Mouse (Mus musculus): ENCODE data around the gene Spin1. TPM values are rescaled to one million over a fixed set of nuclear protein-coding genes. Genes with fewer than 3 reads are reported as not detected.

Spin1 gene
- polyA plus RNA-seq, 1 experiment from 2014 or later: 94.0 TPM

DNA sequence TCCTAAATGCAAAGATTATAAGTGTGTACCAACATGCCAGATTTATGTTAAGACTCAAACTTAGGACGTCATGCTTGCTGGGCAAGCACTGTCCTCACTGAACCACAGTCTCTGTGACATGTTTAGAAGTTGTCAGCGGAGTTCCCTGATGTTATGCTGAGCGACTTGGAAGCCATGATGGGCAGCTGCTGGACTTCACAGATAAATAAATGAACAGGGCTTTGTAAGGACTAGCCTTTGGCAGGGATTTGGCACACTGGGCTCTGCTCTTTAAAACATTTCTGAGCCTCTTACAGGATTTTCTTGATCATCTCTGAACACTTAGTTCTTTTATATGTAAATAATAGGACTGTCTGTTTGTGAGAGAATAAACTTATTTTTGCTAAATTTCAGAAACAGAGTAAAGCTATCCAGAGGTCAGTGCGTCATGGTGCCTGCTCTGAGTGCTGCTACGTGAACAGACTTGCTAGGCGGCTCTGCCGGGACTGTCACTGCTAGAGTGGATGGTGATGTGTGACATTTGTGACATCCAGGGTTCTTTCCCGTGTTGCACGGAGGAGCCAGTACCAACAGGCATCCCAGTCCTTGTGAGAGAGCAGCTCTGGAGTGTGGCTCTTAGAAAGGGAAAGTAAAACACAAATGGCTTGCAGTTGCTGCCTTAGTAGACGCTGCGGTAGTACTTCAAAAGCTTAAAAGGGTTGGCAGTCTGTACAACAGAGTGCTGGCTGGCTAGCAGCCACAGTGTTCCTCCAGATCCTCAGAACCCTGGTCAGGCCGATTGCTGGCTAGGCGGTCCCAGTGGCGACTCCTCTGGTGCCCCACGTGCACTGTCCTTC lies 54.7 kb downstream of the Spin1 start:
- WGBS: 92% methylated on average over 15 of the region's 15 CpGs
- H3K27ac ChIP-seq (ENCODE audit: low read length): no peak overlapping the region
- H3K27me3 ChIP-seq (ENCODE audit: insufficient read depth, low read length): no peaks in the 10 kb centered on the region
- H3K4me3 ChIP-seq (ENCODE audit: low read length): no peak overlapping the region
- H3K4me2 ChIP-seq (replicated peaks; ENCODE audit: low read depth, low read length): no peak overlapping the region
- H3K36me3 ChIP-seq (ENCODE audit: insufficient read depth, low read length): peaks cover 36% of the 10 kb centered on the region
- H3K4me1 ChIP-seq (ENCODE audit: insufficient read depth, low read length): 0 out of 2 replicates have a peak, but pooled peaks cover 3% of the 10 kb centered on the region
- no peak for ATAC-seq (ENCODE audit: low FRiP score, low TSS enrichment)
- no peak overlapping the region for H3K9ac ChIP-seq (replicated peaks; ENCODE audit: low read length)
- no peaks in the 10 kb centered on the region for H3K9me3 ChIP-seq (ENCODE audit: low read length)

DNA sequence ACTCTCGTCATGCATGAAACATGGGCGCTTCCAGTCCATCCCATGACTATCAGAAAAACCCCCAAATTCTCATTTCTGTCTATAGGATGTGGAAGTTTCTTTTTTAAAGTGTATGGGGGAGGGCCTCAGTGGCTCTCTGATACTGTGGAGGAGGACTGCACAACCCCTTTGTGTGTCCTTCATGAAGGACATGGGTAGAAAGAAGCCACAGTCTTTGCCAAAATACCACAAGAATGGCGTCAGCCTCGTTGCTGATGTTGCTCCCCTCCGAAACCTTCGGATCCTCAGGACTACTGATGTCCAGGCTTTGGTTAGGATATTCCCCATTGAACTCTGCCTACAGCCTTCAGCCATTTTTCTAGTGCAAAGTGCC lies 55.3 kb downstream of the Spin1 start:
- Histone ChIP-seq H3K9ac (replicated peaks; ENCODE audit: low read length) (no peak overlapping the region), H3K36me3 (ENCODE audit: insufficient read depth, low read length) (peaks cover 34% of the 10 kb centered on the region), H3K27me3 (ENCODE audit: insufficient read depth, low read length) (no peaks in the 10 kb centered on the region), H3K9me3 (ENCODE audit: low read length) (no peaks in the 10 kb centered on the region), H3K27ac (ENCODE audit: low read length) (no peak overlapping the region), H3K4me1 (ENCODE audit: insufficient read depth, low read length) (0 out of 2 replicates have a peak, but pooled peaks cover 3% of the 10 kb centered on the region), H3K4me2 (replicated peaks; ENCODE audit: low read depth, low read length) (no peak overlapping the region), H3K4me3 (ENCODE audit: low read length) (no peak overlapping the region)
- no peak for ATAC-seq (ENCODE audit: low FRiP score, low TSS enrichment)
- 99% methylated on average over 6 of the region's 6 CpGs for WGBS

GRCm38 (mm10) chr13:51157291-51157690 lies 56.6 kb downstream of the Spin1 start:
- ATAC-seq (ENCODE audit: low FRiP score, low TSS enrichment): no peak
- no peak overlapping the region for H3K4me3 ChIP-seq (ENCODE audit: low read length)
- no peak overlapping the region for H3K4me2 ChIP-seq (replicated peaks; ENCODE audit: low read depth, low read length)
- peaks cover 34% of the 10 kb centered on the region for H3K36me3 ChIP-seq (ENCODE audit: insufficient read depth, low read length)
- H3K27ac ChIP-seq (ENCODE audit: low read length): no peak overlapping the region
- H3K4me1 ChIP-seq (ENCODE audit: insufficient read depth, low read length): peaks cover 11% of the 10 kb centered on the region; the same call in 1 of the 2 replicates
- no peak overlapping the region for H3K9ac ChIP-seq (replicated peaks; ENCODE audit: low read length)
- WGBS: 39% methylated on average over 3 of the region's 3 CpGs
- H3K27me3 ChIP-seq (ENCODE audit: insufficient read depth, low read length): no peaks in the 10 kb centered on the region
- H3K9me3 ChIP-seq (ENCODE audit: low read length): no peaks in the 10 kb centered on the region

GRCm38 (mm10) chr13:51161672-51162071 lies 61.0 kb downstream of the Spin1 start:
- ATAC-seq (ENCODE audit: low FRiP score, low TSS enrichment): no peak
- no peak overlapping the region for H3K4me3 ChIP-seq (ENCODE audit: low read length)
- no peak overlapping the region for H3K9ac ChIP-seq (replicated peaks; ENCODE audit: low read length)
- H3K27ac ChIP-seq (ENCODE audit: low read length): peak overlapping the region; percentile 39; the same call in 1 of the 2 replicates
- 88% methylated on average over 2 of the region's 2 CpGs for WGBS
- H3K36me3 ChIP-seq (ENCODE audit: insufficient read depth, low read length): peaks cover 8% of the 10 kb centered on the region
- no peaks in the 10 kb centered on the region for H3K9me3 ChIP-seq (ENCODE audit: low read length)
- peaks cover 10% of the 10 kb centered on the region; the same call in 1 of the 2 replicates for H3K4me1 ChIP-seq (ENCODE audit: insufficient read depth, low read length)
- H3K27me3 ChIP-seq (ENCODE audit: insufficient read depth, low read length): no peaks in the 10 kb centered on the region
- H3K4me2 ChIP-seq (replicated peaks; ENCODE audit: low read depth, low read length): no peak overlapping the region

DNA sequence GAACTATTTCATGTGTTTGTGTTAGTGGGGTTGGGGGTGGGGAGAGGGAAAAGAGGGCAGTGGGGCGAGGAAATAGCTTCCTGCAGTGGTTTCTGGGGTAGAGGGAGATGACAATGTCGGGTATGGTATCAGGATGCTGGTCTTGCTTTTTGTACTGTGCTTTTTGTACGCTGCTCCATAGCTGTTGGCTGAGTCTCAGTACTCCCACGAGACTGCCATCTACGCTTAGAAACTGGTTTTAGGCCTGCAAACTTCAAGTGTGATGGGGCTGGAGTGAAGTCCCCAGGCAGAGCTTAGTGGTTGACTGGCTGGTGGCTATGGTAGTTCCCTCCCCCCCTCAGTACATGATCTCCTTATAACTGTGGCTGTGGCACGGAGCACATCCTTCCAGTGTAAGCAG lies 61.6 kb downstream of the Spin1 start:
- Histone ChIP-seq H3K36me3 (ENCODE audit: insufficient read depth, low read length) (peaks cover 8% of the 10 kb centered on the region), H3K4me3 (ENCODE audit: low read length) (no peak overlapping the region), H3K4me1 (ENCODE audit: insufficient read depth, low read length) (peaks cover 10% of the 10 kb centered on the region; the same call in 1 of the 2 replicates), H3K27ac (ENCODE audit: low read length) (no peak overlapping the region), H3K9ac (replicated peaks; ENCODE audit: low read length) (no peak overlapping the region), H3K4me2 (replicated peaks; ENCODE audit: low read depth, low read length) (no peak overlapping the region), H3K9me3 (ENCODE audit: low read length) (no peaks in the 10 kb centered on the region), H3K27me3 (ENCODE audit: insufficient read depth, low read length) (no peaks in the 10 kb centered on the region)
- no peak for ATAC-seq (ENCODE audit: low FRiP score, low TSS enrichment)
- 59% methylated on average over 6 of the region's 6 CpGs for WGBS

GRCm38 (mm10) chr13:51166711-51167110 lies 66.0 kb downstream of the Spin1 start:
- Histone ChIP-seq H3K27ac (ENCODE audit: low read length) (no peak overlapping the region), H3K9me3 (ENCODE audit: low read length) (no peaks in the 10 kb centered on the region), H3K4me1 (ENCODE audit: insufficient read depth, low read length) (peaks cover 17% of the 10 kb centered on the region; the same call in 1 of the 2 replicates), H3K36me3 (ENCODE audit: insufficient read depth, low read length) (no peaks in the 10 kb centered on the region), H3K4me3 (ENCODE audit: low read length) (no peak overlapping the region), H3K4me2 (replicated peaks; ENCODE audit: low read depth, low read length) (no peak overlapping the region), H3K9ac (replicated peaks; ENCODE audit: low read length) (no peak overlapping the region), H3K27me3 (ENCODE audit: insufficient read depth, low read length) (0 out of 2 replicates have a peak, but pooled peaks cover 3% of the 10 kb centered on the region)
- WGBS: 48% methylated on average over 11 of the region's 11 CpGs
- no peak for ATAC-seq (ENCODE audit: low FRiP score, low TSS enrichment)

DNA sequence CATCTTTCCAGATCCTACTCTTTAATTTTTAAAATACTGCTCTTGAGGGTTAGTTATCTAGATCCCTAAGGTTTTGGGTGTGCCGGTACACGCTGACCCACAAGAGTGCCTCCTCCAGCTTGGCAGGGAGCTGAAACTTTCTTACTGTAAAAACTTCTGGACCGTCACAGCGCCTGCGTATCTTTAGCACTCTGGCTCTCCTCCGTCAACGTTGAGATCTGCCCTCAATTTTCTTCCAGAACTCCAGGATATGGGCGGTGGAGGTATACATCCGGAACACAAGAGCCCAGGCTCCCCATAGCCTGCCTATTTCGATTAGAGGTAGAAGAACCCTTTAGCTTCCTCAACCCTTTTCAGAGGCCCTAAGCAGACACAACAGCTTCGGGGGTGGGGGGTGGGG lies 69.5 kb downstream of the Spin1 start:
- Histone ChIP-seq H3K4me3 (ENCODE audit: low read length) (peak overlapping the region; percentile 49), H3K4me1 (ENCODE audit: insufficient read depth, low read length) (peaks cover 9% of the 10 kb centered on the region; the same call in 1 of the 2 replicates), H3K9me3 (ENCODE audit: low read length) (no peaks in the 10 kb centered on the region), H3K4me2 (replicated peaks; ENCODE audit: low read depth, low read length) (peak overlapping the region; percentile 76), H3K27ac (ENCODE audit: low read length) (no peak overlapping the region), H3K9ac (replicated peaks; ENCODE audit: low read length) (0 out of 2 replicates have a peak overlapping the region, but pooled peaks have one; percentile 40), H3K36me3 (ENCODE audit: insufficient read depth, low read length) (no peaks in the 10 kb centered on the region), H3K27me3 (ENCODE audit: insufficient read depth, low read length) (peaks cover 6% of the 10 kb centered on the region; the same call in 1 of the 2 replicates)
- ATAC-seq (ENCODE audit: low FRiP score, low TSS enrichment): no peak; the same call in 1 of the 2 replicates
- 28% methylated on average over 11 of the region's 11 CpGs for WGBS

DNA sequence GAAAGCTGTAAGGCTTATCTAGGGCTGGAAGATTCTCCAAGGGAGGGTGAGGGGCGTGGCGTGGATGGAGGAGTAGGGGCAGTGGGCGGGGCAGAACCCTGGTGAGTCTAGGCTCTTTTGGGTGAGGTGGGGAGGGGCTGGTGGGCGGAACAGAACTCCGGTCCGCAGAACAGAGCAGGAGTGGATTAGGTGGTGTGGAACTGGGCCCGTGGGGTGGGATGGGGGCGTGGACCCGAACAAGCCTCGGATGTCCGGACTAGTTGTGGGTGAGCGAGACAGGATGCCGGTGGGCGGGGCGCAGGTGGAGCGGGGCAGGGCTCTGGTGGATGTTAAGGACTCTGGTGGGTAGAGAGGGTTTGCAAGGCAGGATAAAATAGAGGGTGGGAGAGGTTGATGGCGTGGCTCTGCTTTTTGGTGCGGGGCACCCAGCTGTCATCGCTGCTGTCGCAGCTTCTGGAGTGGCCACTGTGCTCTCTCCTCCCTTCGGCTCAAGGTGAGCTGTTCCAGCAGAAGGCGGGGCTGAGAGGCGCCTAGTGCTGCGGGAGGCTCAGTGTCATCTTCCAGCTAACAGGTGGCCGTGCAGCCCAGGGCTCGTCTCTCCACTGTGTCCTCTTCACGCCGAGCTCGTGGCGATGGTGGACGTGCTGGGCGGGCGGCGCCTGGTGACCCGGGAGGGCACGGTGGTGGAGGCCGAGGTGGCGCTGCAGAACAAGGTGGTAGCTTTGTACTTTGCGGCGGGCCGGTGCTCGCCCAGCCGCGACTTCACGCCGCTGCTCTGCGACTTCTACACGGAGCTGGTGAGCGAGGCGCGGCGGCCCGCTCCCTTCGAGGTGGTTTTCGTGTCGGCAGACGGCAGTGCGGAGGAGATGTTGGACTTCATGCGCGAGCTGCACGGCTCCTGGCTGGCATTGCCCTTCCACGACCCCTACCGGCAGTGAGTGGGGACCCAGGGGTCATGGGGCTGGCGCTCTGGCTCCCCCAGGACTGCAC lies 70.3 kb downstream of the Spin1 start, which contains the start of gene Nxnl2:
Gene Nxnl2, plus strand, starts transcription at position 332 of the 990 bp plus-strand sequence.
- Histone ChIP-seq H3K27ac (ENCODE audit: low read length) (no peak within 1 kb of the TSS), H3K4me3 (ENCODE audit: low read length) (peak within 1 kb of the TSS; percentile 49), H3K9me3 (ENCODE audit: low read length) (no peaks in the 10 kb centered on the region), H3K36me3 (ENCODE audit: insufficient read depth, low read length) (no peaks in the 10 kb centered on the region), H3K27me3 (ENCODE audit: insufficient read depth, low read length) (peaks cover 6% of the 10 kb centered on the region; the same call in 1 of the 2 replicates), H3K4me1 (ENCODE audit: insufficient read depth, low read length) (peaks cover 9% of the 10 kb centered on the region; the same call in 1 of the 2 replicates), H3K9ac (replicated peaks; ENCODE audit: low read length) (peak within 1 kb of the TSS; percentile 40), H3K4me2 (replicated peaks; ENCODE audit: low read depth, low read length) (peak within 1 kb of the TSS; percentile 76)
- peak; percentile 80 for ATAC-seq (ENCODE audit: low FRiP score, low TSS enrichment)
- WGBS: under 1% methylated on average over 64 of the region's 64 CpGs

DNA sequence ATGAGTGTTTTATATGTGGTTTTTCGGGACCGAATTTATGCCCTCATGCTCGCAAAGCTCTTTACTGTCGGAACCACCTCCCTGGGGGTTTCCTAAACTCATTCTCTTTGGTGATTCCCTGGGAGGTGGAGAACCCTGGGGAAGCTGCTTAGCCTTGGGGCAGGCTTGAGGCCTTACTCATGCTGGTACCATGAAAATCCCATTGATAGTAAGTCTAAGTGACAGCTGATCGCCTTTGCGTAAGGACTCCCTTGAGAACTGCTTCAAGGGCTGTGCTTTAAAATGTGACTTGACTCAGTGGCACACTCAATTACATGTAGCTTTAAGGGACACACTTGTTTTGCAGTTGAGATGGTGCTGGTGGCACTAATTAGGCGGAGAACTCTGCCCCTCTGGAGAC lies 71.9 kb downstream of the Spin1 start:
- no peak for ATAC-seq (ENCODE audit: low FRiP score, low TSS enrichment)
- Histone ChIP-seq H3K4me1 (ENCODE audit: insufficient read depth, low read length) (peaks cover 9% of the 10 kb centered on the region; the same call in 1 of the 2 replicates), H3K9me3 (ENCODE audit: low read length) (no peaks in the 10 kb centered on the region), H3K27ac (ENCODE audit: low read length) (no peak overlapping the region), H3K27me3 (ENCODE audit: insufficient read depth, low read length) (peaks cover 6% of the 10 kb centered on the region; the same call in 1 of the 2 replicates), H3K9ac (replicated peaks; ENCODE audit: low read length) (no peak overlapping the region), H3K4me3 (ENCODE audit: low read length) (no peak overlapping the region), H3K4me2 (replicated peaks; ENCODE audit: low read depth, low read length) (no peak overlapping the region), H3K36me3 (ENCODE audit: insufficient read depth, low read length) (no peaks in the 10 kb centered on the region)
- 94% methylated on average over 7 of the region's 7 CpGs for whole genome bisulfite sequencing

Measured in kidney, embryonic 16.5 days (tissue).